Mouse (Mus musculus): ENCODE data around the gene Klhdc3. TPM values are rescaled to one million over a fixed set of nuclear protein-coding genes. Genes with fewer than 3 reads are reported as not detected.

The Klhdc3 gene
- polyA plus RNA-seq, 1 experiment = 58.6 TPM

GRCm38 (mm10) chr17:46704887-46705835 lies 24.4 kb upstream of the Klhdc3 start, which contains the start of gene Ppp2r5d:
TSS of gene Ppp2r5d (minus strand) at chr17:46705111.
- peak within 1 kb of the TSS; percentile 78 for H3K4me3 ChIP-seq (ENCODE audit: insufficient read depth, poor library complexity, severe bottlenecking)
- peaks cover 45% of the 10 kb centered on the region for H3K79me2 ChIP-seq (ENCODE audit: control insufficient read depth, insufficient read depth)
- H3K36me3 ChIP-seq (ENCODE audit: control insufficient read depth, insufficient read depth) = peaks cover 7% of the 10 kb centered on the region
- peaks cover 32% of the 10 kb centered on the region for H3K79me3 ChIP-seq (ENCODE audit: low read depth)
- H3ac ChIP-seq (ENCODE audit: control insufficient read depth, insufficient read length, low read depth) = peak within 1 kb of the TSS; percentile 95
- TF ChIP-seq FOSL1 (IDR thresholded peaks at IDR 0.05; ENCODE audit: insufficient read depth, low read length, poor library complexity, severe bottlenecking) (no peak), MAX (IDR thresholded peaks at IDR 0.05) (peak; percentile 5)
- no peaks in the 10 kb centered on the region for H3K27me3 ChIP-seq (ENCODE audit: control insufficient read depth, insufficient read depth, insufficient read length)

GRCm38 (mm10) chr17:46703971-46704886 lies 23.5 kb upstream of the Klhdc3 start:
- Histone ChIP-seq H3K4me3 (ENCODE audit: insufficient read depth, poor library complexity, severe bottlenecking) (peak overlapping the region; percentile 78), H3ac (ENCODE audit: control insufficient read depth, insufficient read length, low read depth) (peak overlapping the region; percentile 95), H3K36me3 (ENCODE audit: control insufficient read depth, insufficient read depth) (peaks cover 13% of the 10 kb centered on the region), H3K79me3 (ENCODE audit: low read depth) (peaks cover 36% of the 10 kb centered on the region), H3K79me2 (ENCODE audit: control insufficient read depth, insufficient read depth) (peaks cover 55% of the 10 kb centered on the region), H3K27me3 (ENCODE audit: control insufficient read depth, insufficient read depth, insufficient read length) (no peaks in the 10 kb centered on the region)
- TF ChIP-seq CEBPB (IDR thresholded peaks at IDR 0.05; ENCODE audit: low read depth) (no peak), CTCF (IDR thresholded peaks at IDR 0.05; ENCODE audit: control insufficient read depth, insufficient read depth, insufficient read length) (no peak), USF1 (IDR thresholded peaks at IDR 0.05; ENCODE audit: low read depth) (no peak), MAX (IDR thresholded peaks at IDR 0.05) (no peak), FOSL1 (IDR thresholded peaks at IDR 0.05; ENCODE audit: insufficient read depth, low read length, poor library complexity, severe bottlenecking) (no peak), MYOG (IDR thresholded peaks at IDR 0.05; ENCODE audit: control insufficient read depth, extremely low read depth, insufficient read length) (no peak), MYOD1 (IDR thresholded peaks at IDR 0.05; ENCODE audit: control insufficient read depth, insufficient read length, low read depth) (no peak)

GRCm38 (mm10) chr17:46702506-46702905 lies 21.8 kb upstream of the Klhdc3 start:
- H3K4me3 ChIP-seq (ENCODE audit: insufficient read depth, poor library complexity, severe bottlenecking) = no peak overlapping the region
- TF ChIP-seq MYOD1 (IDR thresholded peaks at IDR 0.05; ENCODE audit: control insufficient read depth, insufficient read length, low read depth) = no peak
- no peak for TF ChIP-seq MYOG (IDR thresholded peaks at IDR 0.05; ENCODE audit: control insufficient read depth, extremely low read depth, insufficient read length)
- no peak for TF ChIP-seq CTCF (IDR thresholded peaks at IDR 0.05; ENCODE audit: control insufficient read depth, insufficient read depth, insufficient read length)
- no peak for TF ChIP-seq MAX (IDR thresholded peaks at IDR 0.05)
- TF ChIP-seq FOSL1 (IDR thresholded peaks at IDR 0.05; ENCODE audit: insufficient read depth, low read length, poor library complexity, severe bottlenecking) = no peak
- TF ChIP-seq USF1 (IDR thresholded peaks at IDR 0.05; ENCODE audit: low read depth) = no peak
- no peak for TF ChIP-seq CEBPB (IDR thresholded peaks at IDR 0.05; ENCODE audit: low read depth)
- H3K79me3 ChIP-seq (ENCODE audit: low read depth) = peaks cover 44% of the 10 kb centered on the region
- peaks cover 72% of the 10 kb centered on the region for H3K79me2 ChIP-seq (ENCODE audit: control insufficient read depth, insufficient read depth)
- H3ac ChIP-seq (ENCODE audit: control insufficient read depth, insufficient read length, low read depth) = peak overlapping the region; percentile 45
- H3K27me3 ChIP-seq (ENCODE audit: control insufficient read depth, insufficient read depth, insufficient read length) = no peaks in the 10 kb centered on the region
- peaks cover 13% of the 10 kb centered on the region for H3K36me3 ChIP-seq (ENCODE audit: control insufficient read depth, insufficient read depth)

GRCm38 (mm10) chr17:46702100-46702499 lies 21.4 kb upstream of the Klhdc3 start:
- Histone ChIP-seq H3K79me2 (ENCODE audit: control insufficient read depth, insufficient read depth) (peaks cover 76% of the 10 kb centered on the region), H3ac (ENCODE audit: control insufficient read depth, insufficient read length, low read depth) (peak overlapping the region; percentile 6), H3K36me3 (ENCODE audit: control insufficient read depth, insufficient read depth) (peaks cover 16% of the 10 kb centered on the region), H3K79me3 (ENCODE audit: low read depth) (peaks cover 48% of the 10 kb centered on the region), H3K4me3 (ENCODE audit: insufficient read depth, poor library complexity, severe bottlenecking) (no peak overlapping the region), H3K27me3 (ENCODE audit: control insufficient read depth, insufficient read depth, insufficient read length) (no peaks in the 10 kb centered on the region)
- TF ChIP-seq FOSL1 (IDR thresholded peaks at IDR 0.05; ENCODE audit: insufficient read depth, low read length, poor library complexity, severe bottlenecking) (no peak), CTCF (IDR thresholded peaks at IDR 0.05; ENCODE audit: control insufficient read depth, insufficient read depth, insufficient read length) (no peak), MAX (IDR thresholded peaks at IDR 0.05) (no peak), MYOG (IDR thresholded peaks at IDR 0.05; ENCODE audit: control insufficient read depth, extremely low read depth, insufficient read length) (no peak), MYOD1 (IDR thresholded peaks at IDR 0.05; ENCODE audit: control insufficient read depth, insufficient read length, low read depth) (no peak), USF1 (IDR thresholded peaks at IDR 0.05; ENCODE audit: low read depth) (no peak)

- Histone ChIP-seq H3ac (ENCODE audit: control insufficient read depth, insufficient read length, low read depth) (no peak overlapping the region), H3K79me2 (ENCODE audit: control insufficient read depth, insufficient read depth) (peaks cover 82% of the 10 kb centered on the region), H3K4me3 (ENCODE audit: insufficient read depth, poor library complexity, severe bottlenecking) (no peak overlapping the region), H3K79me3 (ENCODE audit: low read depth) (peaks cover 51% of the 10 kb centered on the region), H3K27me3 (ENCODE audit: control insufficient read depth, insufficient read depth, insufficient read length) (no peaks in the 10 kb centered on the region), H3K36me3 (ENCODE audit: control insufficient read depth, insufficient read depth) (peaks cover 17% of the 10 kb centered on the region)
- TF ChIP-seq MYOD1 (IDR thresholded peaks at IDR 0.05; ENCODE audit: control insufficient read depth, insufficient read length, low read depth) (no peak), CEBPB (IDR thresholded peaks at IDR 0.05; ENCODE audit: low read depth) (no peak), USF1 (IDR thresholded peaks at IDR 0.05; ENCODE audit: low read depth) (no peak), FOSL1 (IDR thresholded peaks at IDR 0.05; ENCODE audit: insufficient read depth, low read length, poor library complexity, severe bottlenecking) (no peak), MYOG (IDR thresholded peaks at IDR 0.05; ENCODE audit: control insufficient read depth, extremely low read depth, insufficient read length) (no peak), CTCF (IDR thresholded peaks at IDR 0.05; ENCODE audit: control insufficient read depth, insufficient read depth, insufficient read length) (no peak), MAX (IDR thresholded peaks at IDR 0.05) (no peak)
These were observed 20.8 kb upstream of the Klhdc3 start for GRCm38 (mm10) chr17:46701489-46701888.

Measured in C2C12 (cell line).